Mouse (Mus musculus) MEL (cell line): ENCODE results near the gene Cpeb3. TPM values are rescaled to one million over a fixed set of nuclear protein-coding genes. Genes with fewer than 3 reads are reported as not detected.
A peak's percentile ranks its signal among the peaks of the same experiment; 100 is the strongest.

ENCODE experiments used
- DNase-seq: peaks from one replicate; pipeline ENCODE4 v3.0.0; 2011; ENCODE audit warnings: low read depth, low spot score
- H3K27ac ChIP-seq: 2 replicates; pipeline ENCODE4 v1.5.1; 2012; ENCODE audit warnings: low read depth, mild to moderate bottlenecking, control low read depth, low read length, moderate library complexity; ENCODE audit not compliant: control insufficient read depth
- H3K27me3 ChIP-seq, 2 experiments: fragments of 150-350 bp in 1 of 2; sonication (generic) in 1 of 2; 2 replicates each; pipeline ENCODE4 v1.6.1; 2012; ENCODE audit warnings: low read length in 2 of 2, mild to moderate bottlenecking in 2 of 2, improper control_type of control experiment in 1 of 2, moderate library complexity in 1 of 2; ENCODE audit not compliant: insufficient read depth in 2 of 2, control insufficient read depth in 1 of 2
- H3K36me3 ChIP-seq, 2 experiments: 2 replicates each; pipeline ENCODE4 v1.6.1; 2012 to 2014; ENCODE audit warnings: low read length in 2 of 2, improper control_type of control experiment in 1 of 2, inconsistent platforms in 1 of 2, mild to moderate bottlenecking in 1 of 2; ENCODE audit not compliant: insufficient read depth in 2 of 2, control insufficient read depth in 1 of 2
- H3K4me1 ChIP-seq, 2 experiments: fragments of 150-350 bp in 1 of 2; sonication (generic) in 1 of 2; 2 replicates each; pipeline ENCODE4 v1.6.1; 2012; ENCODE audit warnings: low read length in 2 of 2, improper control_type of control experiment in 1 of 2, mild to moderate bottlenecking in 1 of 2; ENCODE audit not compliant: insufficient read depth in 2 of 2, control insufficient read depth in 1 of 2
- H3K4me3 ChIP-seq, 2 experiments: fragments of 150-350 bp in 1 of 2; sonication (generic) in 1 of 2; 2 replicates each; pipeline ENCODE4 v1.5.1; 2012; ENCODE audit warnings: low read depth in 2 of 2, low read length in 2 of 2, mild to moderate bottlenecking in 2 of 2, moderate library complexity in 2 of 2, control low read depth in 1 of 2, improper control_type of control experiment in 1 of 2; ENCODE audit not compliant: control insufficient read depth in 1 of 2, insufficient read depth in 1 of 2
- H3K79me2 ChIP-seq: 2 replicates; pipeline ENCODE4 v1.6.1; 2012; ENCODE audit warnings: mild to moderate bottlenecking, low read length, moderate library complexity; ENCODE audit not compliant: control insufficient read depth, poor library complexity, insufficient read depth
- H3K9ac ChIP-seq: 2 replicates; pipeline ENCODE4 v1.6.1; 2012; ENCODE audit warnings: low read depth, mild to moderate bottlenecking, control low read depth, low read length, moderate library complexity; ENCODE audit not compliant: control insufficient read depth, poor library complexity, severe bottlenecking
- H3K9me3 ChIP-seq: fragments of 150-350 bp; sonication (generic); replicated peaks from 2 replicates; pipeline ENCODE4 v1.6.1; 2012; ENCODE audit warnings: mild to moderate bottlenecking, low read length, improper control_type of control experiment, moderate library complexity; ENCODE audit not compliant: insufficient read depth
- ELF1 ChIP-seq: IDR thresholded peaks from 2 replicates; pipeline ENCODE4 v1.6.1; 2014; ENCODE audit warnings: low read depth, mild to moderate bottlenecking, inconsistent platforms, low read length, improper control_type of control experiment, moderate library complexity
- EP300 ChIP-seq, 2 experiments: IDR thresholded peaks; 2 replicates each; pipeline ENCODE4 v1.6.1; 2011; ENCODE audit warnings: improper control_type of control experiment in 2 of 2, low read length in 2 of 2, low read depth in 1 of 2, mild to moderate bottlenecking in 1 of 2
- ETS1 ChIP-seq: IDR thresholded peaks from 2 replicates; pipeline ENCODE4 v1.6.1; 2012; ENCODE audit warnings: low read depth, mild to moderate bottlenecking, inconsistent platforms, low read length, improper control_type of control experiment, moderate library complexity
- GATA1 ChIP-seq: IDR thresholded peaks from 2 replicates; pipeline ENCODE4 v1.6.1; 2011; ENCODE audit warnings: low read depth, low read length, improper control_type of control experiment
- JUND ChIP-seq: IDR thresholded peaks from 2 replicates; pipeline ENCODE4 v1.6.1; 2011; ENCODE audit warnings: low read depth, mild to moderate bottlenecking, improper control_type of control experiment, low read length
- MAFK ChIP-seq: IDR thresholded peaks from 2 replicates; pipeline ENCODE4 v1.6.1; 2011; ENCODE audit warnings: low read depth, mild to moderate bottlenecking, low read length, improper control_type of control experiment, borderline replicate concordance
- MAX ChIP-seq: IDR thresholded peaks from 2 replicates; pipeline ENCODE4 v1.6.1; 2011; ENCODE audit warnings: low read length, improper control_type of control experiment
- MYB ChIP-seq: IDR thresholded peaks from 2 replicates; pipeline ENCODE4 v1.6.1; 2011; ENCODE audit warnings: mild to moderate bottlenecking, low read depth, low read length, improper control_type of control experiment
- MYC ChIP-seq: IDR thresholded peaks from 2 replicates; pipeline ENCODE4 v1.6.1; 2011; ENCODE audit warnings: low read depth, mild to moderate bottlenecking, low read length, improper control_type of control experiment, moderate library complexity
- NRF1 ChIP-seq: IDR thresholded peaks from 2 replicates; pipeline ENCODE4 v1.6.1; 2014; ENCODE audit warnings: low read depth, mild to moderate bottlenecking, inconsistent platforms, low read length, improper control_type of control experiment, moderate library complexity; ENCODE audit not compliant: poor library complexity, insufficient read depth, severe bottlenecking
- POLR2A ChIP-seq, 2 experiments: IDR thresholded peaks; 2 replicates each; pipeline ENCODE4 v1.6.1; 2011 to 2012; ENCODE audit warnings: low read length in 2 of 2, mild to moderate bottlenecking in 2 of 2, control low read depth in 1 of 2, improper control_type of control experiment in 1 of 2, low read depth in 1 of 2, moderate library complexity in 1 of 2; ENCODE audit not compliant: control insufficient read depth in 1 of 2, insufficient read depth in 1 of 2, poor library complexity in 1 of 2
- POLR2AphosphoS2 ChIP-seq: IDR thresholded peaks from 2 replicates; pipeline ENCODE4 v1.6.1; 2011; ENCODE audit warnings: low read length, improper control_type of control experiment
- RAD21 ChIP-seq: IDR thresholded peaks from 2 replicates; pipeline ENCODE4 v1.6.1; 2011; ENCODE audit warnings: mild to moderate bottlenecking, low read depth, low read length, improper control_type of control experiment
- SMC3 ChIP-seq: IDR thresholded peaks from 2 replicates; pipeline ENCODE4 v1.6.1; 2011; ENCODE audit warnings: low read depth, low read length, improper control_type of control experiment
- TAL1 ChIP-seq: IDR thresholded peaks from 2 replicates; pipeline ENCODE4 v1.6.1; 2012; ENCODE audit warnings: mild to moderate bottlenecking, inconsistent platforms, low read length, moderate library complexity, mixed read lengths
- TBP ChIP-seq: IDR thresholded peaks from 2 replicates; pipeline ENCODE4 v1.8.0; 2011; ENCODE audit warnings: low read depth, low read length, improper control_type of control experiment
- TCF12 ChIP-seq: IDR thresholded peaks from 2 replicates; pipeline ENCODE4 v1.6.1; 2014; ENCODE audit warnings: low read depth, mild to moderate bottlenecking, inconsistent platforms, low read length, improper control_type of control experiment, moderate library complexity
- UBTF ChIP-seq: IDR thresholded peaks from 2 replicates; pipeline ENCODE4 v1.6.1; 2012; ENCODE audit warnings: low read depth, mild to moderate bottlenecking, inconsistent platforms, low read length, improper control_type of control experiment, moderate library complexity, borderline replicate concordance; ENCODE audit not compliant: insufficient read depth
- ZC3H11A ChIP-seq: IDR thresholded peaks from 2 replicates; pipeline ENCODE4 v1.6.1; 2012; ENCODE audit warnings: low read depth, mild to moderate bottlenecking, inconsistent platforms, low read length, improper control_type of control experiment
- ZKSCAN1 ChIP-seq: IDR thresholded peaks from 2 replicates; pipeline ENCODE4 v1.6.1; 2012; ENCODE audit warnings: low read depth, mild to moderate bottlenecking, inconsistent platforms, low read length, improper control_type of control experiment, moderate library complexity
- ZMIZ1 ChIP-seq: IDR thresholded peaks from 2 replicates; pipeline ENCODE4 v1.6.1; 2012; ENCODE audit warnings: low read depth, mild to moderate bottlenecking, inconsistent platforms, low read length, improper control_type of control experiment, moderate library complexity
- ZNF384 ChIP-seq: IDR thresholded peaks from 2 replicates; pipeline ENCODE4 v1.6.1; 2012; ENCODE audit warnings: low read depth, mild to moderate bottlenecking, inconsistent platforms, low read length, improper control_type of control experiment
- polyA plus RNA-seq, 2 experiments: library from polyadenylated mRNA; stranded (reverse) in 1 of 2; unstranded in 1 of 2; fragments of >175 nt in 1 of 2; fragments of >200 nt in 1 of 2; gene quantifications; 2 replicates each; pipeline versions ENCODE4 v1.2.1 to v1.2.4; 2012; ENCODE audit warnings: low replicate concordance in 2 of 2, low read depth in 1 of 2; ENCODE audit not compliant: insufficient read length in 2 of 2, insufficient read depth in 1 of 2, missing spikeins in 1 of 2
- total RNA-seq: library from RNA; depleted of rRNA; stranded (reverse); fragments of 300-350 nt; gene quantifications from 2 replicates; pipeline ENCODE4 v1.2.3, GENCODE M21; 2012

Cpeb3 gene
- total and polyA plus RNA-seq, 3 experiments = 0.35 to 0.93 TPM; not detected in 1

GRCm38 (mm10) chr19:37252104-37252503 is 43.7 kb upstream of the Cpeb3 start:
- H3K9ac ChIP-seq = no peak overlapping the region
- TF ChIP-seq TCF12 (no peak), TBP (peak; percentile 72), MAX (no peak), MYC (0 out of 2 replicates have a peak, but pooled peaks have one; percentile 17), MAFK (no peak), ZMIZ1 (no peak), ELF1 (no peak), POLR2A (IDR thresholded peaks at IDR 0.05; ENCODE audit: control insufficient read depth in 1 of 2, insufficient read depth in 1 of 2, low read depth in 1 of 2, low read length in 2 of 2, poor library complexity in 1 of 2) (peak in 1 of 2 experiments; percentile 37; a peak in 2 of 4 replicates), GATA1 (peak; percentile 60), ETS1 (no peak)
- no peaks in the 10 kb centered on the region for H3K27me3 ChIP-seq
- H3K4me3 ChIP-seq = 0 out of 4 replicates have a peak overlapping the region, but pooled peaks of 1 of the 2 experiments have one; percentile 32
- peak; percentile 81 for DNase-seq
- no peaks in the 10 kb centered on the region for H3K4me1 ChIP-seq
- no peak overlapping the region for H3K27ac ChIP-seq
- H3K9me3 ChIP-seq = no peaks in the 10 kb centered on the region
- no peaks in the 10 kb centered on the region for H3K36me3 ChIP-seq
- H3K79me2 ChIP-seq = no peaks in the 10 kb centered on the region

GRCm38 (mm10) chr19:37248199-37248598 is 39.8 kb upstream of the Cpeb3 start:
- Histone ChIP-seq H3K36me3 (no peaks in the 10 kb centered on the region), H3K27me3 (no peaks in the 10 kb centered on the region), H3K27ac (no peak overlapping the region), H3K9ac (no peak overlapping the region), H3K79me2 (no peaks in the 10 kb centered on the region), H3K9me3 (no peaks in the 10 kb centered on the region), H3K4me1 (no peaks in the 10 kb centered on the region), H3K4me3 (no peak overlapping the region)
- no peak for TF ChIP-seq ETS1
- no peak for TF ChIP-seq POLR2A (IDR thresholded peaks at IDR 0.05; ENCODE audit: control insufficient read depth in 1 of 2, insufficient read depth in 1 of 2, low read depth in 1 of 2, low read length in 2 of 2, poor library complexity in 1 of 2)
- TF ChIP-seq MYB = no peak
- TF ChIP-seq ZC3H11A = no peak
- DNase-seq = no peak

GRCm38 (mm10) chr19:37246859-37247258 is 38.5 kb upstream of the Cpeb3 start:
- H3K36me3 ChIP-seq = no peaks in the 10 kb centered on the region
- no peak for TF ChIP-seq SMC3
- no peak for TF ChIP-seq UBTF
- TF ChIP-seq NRF1 = no peak
- TF ChIP-seq JUND = no peak
- no peak for TF ChIP-seq TBP
- no peak for TF ChIP-seq POLR2A (IDR thresholded peaks at IDR 0.05; ENCODE audit: control insufficient read depth in 1 of 2, insufficient read depth in 1 of 2, low read depth in 1 of 2, low read length in 2 of 2, poor library complexity in 1 of 2)
- TF ChIP-seq ZKSCAN1 = no peak
- no peak for TF ChIP-seq MAFK
- no peak for TF ChIP-seq ZNF384
- TF ChIP-seq RAD21 = no peak
- no peak for TF ChIP-seq POLR2AphosphoS2
- TF ChIP-seq TAL1 = no peak
- no peak for TF ChIP-seq ZC3H11A
- TF ChIP-seq ELF1 = no peak
- TF ChIP-seq MAX = no peak
- no peak for TF ChIP-seq EP300 (IDR thresholded peaks at IDR 0.05; ENCODE audit: low read depth in 1 of 2, low read length in 2 of 2)
- TF ChIP-seq, all 39 proteins: peak for 0
- H3K9me3 ChIP-seq = no peaks in the 10 kb centered on the region
- H3K27ac ChIP-seq = no peak overlapping the region
- no peaks in the 10 kb centered on the region for H3K27me3 ChIP-seq
- no peak overlapping the region for H3K9ac ChIP-seq
- no peaks in the 10 kb centered on the region for H3K4me1 ChIP-seq
- no peak overlapping the region for H3K4me3 ChIP-seq
- DNase-seq = no peak
- no peaks in the 10 kb centered on the region for H3K79me2 ChIP-seq
